Mouse (Mus musculus) heart, adult 18-20 months (tissue): ENCODE measurements around the gene Golga1. TPM values are rescaled to one million over a fixed set of nuclear protein-coding genes. Genes with fewer than 3 reads are reported as not detected.

Experiments used
- DNase-seq, 2 experiments: peaks; one replicate each; pipeline ENCODE4 v3.0.0; 2021 to 2022; ENCODE audit warnings: mixed read lengths in 1 of 2
- total RNA-seq, 2 experiments: library from RNA; stranded (reverse); gene quantifications; 2 replicates each; pipeline ENCODE4 v1.2.3; 2021

The Golga1 gene
- total RNA-seq, 2 experiments from 2014 or later: 14.2 to 16.0 TPM

DNA sequence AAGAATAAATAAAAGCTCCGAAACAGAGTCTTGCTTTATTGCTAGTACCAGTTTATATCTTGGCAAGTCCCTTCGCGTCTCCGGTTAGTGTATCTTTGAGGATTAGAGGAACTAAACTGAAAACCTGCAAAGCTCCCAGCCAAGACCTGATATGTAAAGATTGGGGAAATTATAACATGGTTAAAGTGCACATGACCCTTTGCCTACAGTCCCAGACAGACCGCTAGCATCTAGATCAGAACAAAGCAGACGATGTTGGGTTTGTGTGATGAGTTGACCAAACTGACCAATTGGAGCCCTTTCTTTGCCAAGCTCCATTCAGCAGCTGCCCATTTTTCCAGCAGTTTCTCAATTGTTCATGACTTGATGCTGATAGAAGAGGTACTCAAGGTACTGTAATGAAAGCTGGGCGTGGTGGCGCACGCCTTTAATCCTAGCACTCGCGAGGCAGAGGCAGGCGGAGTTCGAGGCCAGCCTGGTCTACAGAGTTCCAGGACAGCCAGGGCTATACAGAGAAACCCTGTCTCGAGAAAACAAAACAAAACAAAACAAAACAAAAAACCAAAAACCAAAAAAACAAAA, 59.1 kb downstream of the Golga1 start:
- no peak for DNase-seq

DNA sequence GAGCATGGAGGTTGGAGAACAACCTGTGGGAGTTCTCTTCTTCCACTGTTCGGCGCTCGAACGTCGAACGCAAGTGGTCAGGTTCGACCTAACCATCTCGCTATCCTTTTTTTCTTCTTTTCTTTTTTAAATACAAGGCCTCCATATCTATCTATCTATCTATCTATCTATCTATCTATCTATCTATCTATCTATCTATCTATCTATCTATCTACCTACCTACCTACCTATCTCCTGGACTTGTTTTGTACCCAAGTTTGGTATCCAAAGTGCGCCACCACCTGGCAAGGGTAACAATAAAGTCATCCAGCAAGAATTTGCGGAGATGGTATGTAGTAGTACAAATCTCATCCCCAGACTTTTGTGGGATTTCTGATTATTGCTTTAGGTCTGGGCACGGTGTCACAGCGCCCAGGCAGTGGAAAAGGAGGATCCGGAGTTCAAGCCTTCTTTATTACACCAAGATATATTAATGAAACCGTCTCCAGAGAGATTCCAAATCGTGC, 59.7 kb downstream of the Golga1 start, which contains the start of gene Rpl35:
Gene Rpl35, minus strand, starts transcription at position 51 of the 506 bp plus-strand sequence.
- no peak for DNase-seq

GRCm38 (mm10) chr2:39004880-39005435, 60.4 kb downstream of the Golga1 start, which contains the start of gene Arpc5l:
Gene Arpc5l, plus strand, starts transcription at chr2:39005348.
- peak; percentile 93 to 95 for DNase-seq

- DNase-seq: no peak
Observed at GRCm38 (mm10) chr2:39004372-39004771, 61.0 kb downstream of the Golga1 start.

DNA sequence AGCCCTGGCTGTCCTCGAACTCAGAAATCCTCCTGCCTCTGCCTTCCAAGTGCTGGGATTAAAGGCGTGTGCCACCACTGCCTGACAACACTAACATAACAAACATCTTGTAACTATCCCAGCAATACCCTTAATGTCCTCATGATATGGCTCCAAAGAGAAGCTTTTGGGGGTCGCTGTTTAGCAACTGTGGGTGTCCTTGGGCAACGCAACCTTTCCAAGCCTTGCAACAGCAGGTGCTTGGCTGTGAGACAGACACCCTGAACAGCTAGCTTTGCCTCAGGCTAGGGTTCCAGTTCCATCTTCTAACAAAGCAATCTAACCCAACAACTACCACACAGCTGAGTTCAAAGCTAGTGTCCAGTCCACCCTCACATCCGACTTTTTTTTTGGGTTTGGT, 61.8 kb downstream of the Golga1 start:
- DNase-seq: no peak

GRCm38 (mm10) chr2:39003106-39003505, 62.2 kb downstream of the Golga1 start:
- no peak for DNase-seq

GRCm38 (mm10) chr2:39001866-39002265, 63.5 kb downstream of the Golga1 start:
- no peak for DNase-seq

- no peak for DNase-seq
Observed at GRCm38 (mm10) chr2:39000587-39000919, 64.8 kb downstream of the Golga1 start.

GRCm38 (mm10) chr2:38999910-39000586, 65.3 kb downstream of the Golga1 start:
- DNase-seq: no peak

GRCm38 (mm10) chr2:38999381-38999780, 66.0 kb downstream of the Golga1 start:
- no peak for DNase-seq

DNA sequence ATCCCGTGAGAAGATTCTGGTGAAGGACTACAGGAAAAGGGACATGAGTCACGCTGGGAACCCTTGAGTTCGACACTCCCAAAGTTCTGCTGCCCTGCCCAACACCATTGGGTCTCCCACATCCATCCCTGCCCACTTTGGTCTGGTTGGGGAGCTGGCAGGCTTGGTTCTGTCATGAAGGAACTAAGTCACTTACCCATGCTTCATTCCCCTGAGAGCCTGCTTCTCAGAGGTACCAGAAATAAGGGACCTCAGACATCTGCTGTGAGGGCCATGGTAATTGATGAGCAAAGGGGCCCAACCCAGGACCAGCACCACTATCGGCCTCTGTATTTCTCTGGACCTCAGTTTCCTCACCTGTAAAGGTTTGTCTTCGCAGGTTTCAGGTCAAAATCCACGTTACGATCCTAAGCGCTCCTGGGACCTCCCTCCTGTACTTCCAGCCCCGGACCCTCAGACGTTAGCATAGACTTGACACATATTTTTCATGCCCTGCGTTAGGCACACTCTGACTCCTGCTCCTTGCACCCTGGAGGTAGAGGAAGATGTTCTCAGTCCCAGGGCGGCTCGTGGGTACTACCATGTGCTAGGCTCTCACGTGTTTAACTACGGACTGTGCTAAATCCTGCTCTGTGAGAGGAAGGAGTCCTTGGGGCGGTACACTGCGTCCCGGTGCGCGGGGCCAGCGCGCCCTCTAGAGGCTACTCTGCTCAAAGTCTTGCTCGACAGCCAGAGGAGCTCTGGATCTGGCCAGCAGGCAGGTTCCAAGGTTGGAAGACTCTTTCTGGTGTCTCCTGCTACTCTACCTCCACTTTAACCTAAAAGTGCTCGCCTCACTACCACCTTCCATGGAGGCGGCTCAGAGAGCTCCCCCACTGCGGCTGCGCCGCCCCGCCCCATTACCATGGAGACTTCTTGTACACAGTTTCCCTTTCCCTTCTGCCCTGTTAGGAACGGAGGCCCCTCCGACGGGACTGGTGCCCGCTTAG, 67.7 kb downstream of the Golga1 start, which contains the start of gene Wdr38:
Gene Wdr38, plus strand, starts transcription at position 91 of the 989 bp plus-strand sequence.
- DNase-seq: peak; percentile 91 to 94

- DNase-seq: no peak
Observed at GRCm38 (mm10) chr2:38992452-38992851, 72.9 kb downstream of the Golga1 start.

- no peak for DNase-seq
Observed at GRCm38 (mm10) chr2:38992004-38992403, 73.3 kb downstream of the Golga1 start.

DNA sequence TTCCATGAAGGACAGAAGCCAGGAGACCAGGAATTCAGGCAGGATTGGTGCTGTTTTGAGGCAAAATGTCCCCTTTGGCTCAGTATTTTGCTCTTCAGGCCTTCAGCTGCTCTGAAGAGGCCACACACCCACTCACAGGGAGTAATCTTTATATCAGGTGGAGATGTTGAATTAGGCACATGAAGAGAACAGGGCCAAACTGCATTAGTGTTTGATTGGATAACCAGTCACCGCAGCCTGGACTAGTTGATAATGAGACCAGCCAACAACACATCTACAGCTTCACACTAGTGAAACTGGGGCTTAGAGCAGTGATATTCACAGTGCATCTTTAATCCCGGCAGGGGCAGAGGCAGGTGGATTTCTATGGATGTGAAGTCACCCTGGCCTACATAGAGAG, 76.4 kb downstream of the Golga1 start:
- no peak for DNase-seq

- DNase-seq: no peak
Observed at GRCm38 (mm10) chr2:38987803-38988510, 77.4 kb downstream of the Golga1 start.

DNA sequence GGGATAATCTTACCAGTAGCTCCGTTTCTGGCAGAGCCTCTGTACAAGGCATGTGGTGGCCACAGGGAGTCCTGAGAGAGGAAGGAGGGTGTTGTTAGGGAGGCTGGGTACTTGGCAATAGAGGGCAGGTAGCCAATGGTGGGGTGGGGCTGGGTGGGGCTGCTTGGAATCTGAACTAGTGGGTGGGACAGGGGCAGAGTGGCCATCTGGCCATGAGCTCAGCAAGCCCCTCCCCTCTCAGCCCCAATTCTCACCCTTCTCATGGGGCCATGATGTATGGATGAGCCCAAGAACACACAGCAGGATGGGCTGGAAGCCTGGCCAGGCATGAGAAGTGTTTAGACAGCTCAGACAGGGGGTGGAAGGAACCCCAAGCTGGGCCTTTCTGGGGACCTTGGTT, 78.0 kb downstream of the Golga1 start:
- no peak for DNase-seq

- peak; percentile 82 to 89 for DNase-seq
Observed at GRCm38 (mm10) chr2:38986580-38986979, 78.8 kb downstream of the Golga1 start.

DNA sequence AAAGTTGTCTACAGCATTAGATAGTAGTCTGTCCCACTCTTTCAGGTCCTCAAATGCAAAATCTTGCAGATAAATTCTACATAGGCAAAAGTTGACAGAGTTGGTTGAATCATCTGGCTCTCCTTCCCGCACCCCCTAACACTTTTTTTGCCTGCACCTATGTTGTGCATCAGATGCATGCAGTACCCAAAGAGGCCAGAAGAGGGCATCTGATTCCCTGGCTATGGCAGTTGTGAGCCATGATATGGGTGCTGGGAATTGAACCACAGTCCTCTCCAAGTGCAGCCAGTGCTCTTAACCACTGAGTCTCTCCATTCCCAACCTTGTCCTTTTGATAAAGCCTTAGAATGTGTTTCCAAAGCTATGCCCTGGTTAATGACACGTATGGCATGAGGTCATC, 81.9 kb downstream of the Golga1 start:
- DNase-seq: no peak

DNA sequence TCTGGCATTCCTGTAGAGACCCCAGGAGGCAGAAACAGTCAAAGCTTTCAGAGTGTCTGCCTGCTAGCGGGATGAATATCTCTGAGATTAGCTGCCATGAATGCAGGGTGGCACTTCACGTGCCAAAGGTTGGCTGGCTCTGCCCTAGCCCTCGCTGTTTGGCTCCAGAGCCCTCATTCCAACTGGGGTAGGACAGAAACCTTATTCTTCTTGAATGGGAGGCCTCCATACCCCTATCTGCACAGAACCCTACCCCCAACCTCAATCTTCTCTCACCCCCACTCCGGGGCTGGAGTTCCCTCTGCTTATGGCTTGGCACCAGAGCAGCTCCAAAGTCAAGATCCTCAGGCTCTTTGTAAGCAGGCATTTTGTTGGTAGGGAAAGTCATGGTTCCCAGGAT, 87.5 kb downstream of the Golga1 start:
- DNase-seq: no peak

GRCm38 (mm10) chr2:38975941-38976805, 89.2 kb downstream of the Golga1 start:
- no peak for DNase-seq

DNA sequence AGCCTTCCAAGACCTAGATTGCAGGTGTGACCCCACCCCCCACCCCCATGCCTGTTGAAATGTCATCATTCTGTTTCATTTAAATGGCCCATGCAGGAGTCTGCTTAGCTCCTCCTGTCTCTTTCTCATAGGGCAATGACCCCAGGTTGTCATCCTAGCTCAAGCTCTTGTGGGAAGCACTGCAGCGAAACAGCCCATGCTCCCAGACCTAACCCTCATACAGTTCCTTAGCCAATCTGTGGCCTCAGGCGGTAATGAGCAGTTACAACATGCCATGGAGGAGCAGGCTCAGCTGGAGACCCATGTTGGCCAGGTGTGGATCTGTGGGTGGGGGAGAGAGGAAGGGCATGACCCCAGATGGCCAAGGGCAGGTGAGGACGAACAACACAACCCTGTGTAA, 90.2 kb downstream of the Golga1 start:
- DNase-seq: no peak
